Mouse (Mus musculus) c-Kit-negative CD71-positive TER-119-positive erythroid progenitor cells, embryonic 14.5 days (primary cell): ENCODE data around the gene Tep1.
"Not testable (repeated sequence)": the region's sequence is repeated elsewhere in the genome, so short reads cannot be mapped to it uniquely, and the experiment has no call there.

Experiments
- DNase-seq: peaks from one replicate; pipeline ENCODE4 v3.0.0-alpha.2; 2013; ENCODE audit warnings: low read depth, low spot score

The Tep1 gene

GRCm38 (mm10) chr14:50869889-50870804, at the start of gene Tep1:
Gene Tep1, minus strand, starts transcription at chr14:50870560.
- DNase-seq: peak; percentile 13

GRCm38 (mm10) chr14:50911356-50911755, 41.0 kb upstream of the Tep1 start:
- no peak for DNase-seq

GRCm38 (mm10) chr14:50908126-50908525, 37.8 kb upstream of the Tep1 start:
- DNase-seq: no peak

GRCm38 (mm10) chr14:50905327-50905726, 35.0 kb upstream of the Tep1 start:
- not testable (repeated sequence) for DNase-seq

- DNase-seq: no peak
These were observed 34.4 kb upstream of the Tep1 start for GRCm38 (mm10) chr14:50904828-50905129.

GRCm38 (mm10) chr14:50903973-50904827, 33.8 kb upstream of the Tep1 start:
- DNase-seq: no peak

- not testable (repeated sequence) for DNase-seq
These were observed 27.6 kb upstream of the Tep1 start for GRCm38 (mm10) chr14:50897992-50898391.

- no peak for DNase-seq
These were observed 27.0 kb upstream of the Tep1 start, which contains the start of gene Klhl33 for GRCm38 (mm10) chr14:50897374-50897765. Gene Klhl33, minus strand, starts transcription at chr14:50897507.

GRCm38 (mm10) chr14:50896747-50897373, 26.5 kb upstream of the Tep1 start:
- no peak for DNase-seq

GRCm38 (mm10) chr14:50895985-50896746, 25.8 kb upstream of the Tep1 start:
- DNase-seq: no peak

GRCm38 (mm10) chr14:50895407-50895806, 25.0 kb upstream of the Tep1 start:
- no peak for DNase-seq

- no peak for DNase-seq
These were observed 22.4 kb upstream of the Tep1 start for GRCm38 (mm10) chr14:50892541-50893459.

GRCm38 (mm10) chr14:50892091-50892490, 21.7 kb upstream of the Tep1 start:
- no peak for DNase-seq

GRCm38 (mm10) chr14:50891621-50892020, 21.3 kb upstream of the Tep1 start:
- no peak for DNase-seq

GRCm38 (mm10) chr14:50876236-50876950, 6.0 kb upstream of the Tep1 start:
- DNase-seq: no peak

GRCm38 (mm10) chr14:50875591-50876230, 5.4 kb upstream of the Tep1 start:
- no peak for DNase-seq

- DNase-seq: no peak
These were observed 4.8 kb upstream of the Tep1 start for GRCm38 (mm10) chr14:50875175-50875574.

- no peak for DNase-seq
These were observed 924 bp upstream of the Tep1 start for GRCm38 (mm10) chr14:50871284-50871683.

- no peak for DNase-seq
These were observed 414 bp upstream of the Tep1 start for GRCm38 (mm10) chr14:50870805-50871143.
